Mouse (Mus musculus) small intestine, adult 2 months (tissue): Measurements from ENCODE around the gene Pdpr. TPM values are rescaled to one million over a fixed set of nuclear protein-coding genes. Genes with fewer than 3 reads are reported as not detected.

ENCODE experiments used
- H3K27ac ChIP-seq: fragments of 200-500 bp; 2 replicates; pipeline ENCODE4 v1.5.1; 2012; ENCODE audit warnings: low read depth, low read length, control low read depth, inconsistent platforms; ENCODE audit not compliant: insufficient read depth
- H3K27me3 ChIP-seq: fragments of 200-500 bp; 2 replicates; pipeline ENCODE4 v1.6.1; 2012; ENCODE audit warnings: mild to moderate bottlenecking, moderate library complexity, low read length, inconsistent platforms; ENCODE audit not compliant: control insufficient read depth, insufficient read depth
- H3K36me3 ChIP-seq: fragments of 200-500 bp; 2 replicates; pipeline ENCODE4 v1.6.1; 2012; ENCODE audit warnings: mild to moderate bottlenecking, low read length, control low read depth, inconsistent platforms; ENCODE audit not compliant: control insufficient read depth, insufficient read depth
- H3K4me1 ChIP-seq: fragments of 200-500 bp; 2 replicates; pipeline ENCODE4 v1.6.1; 2012; ENCODE audit warnings: low read length, inconsistent platforms, mixed read lengths; ENCODE audit not compliant: control insufficient read depth, insufficient read depth, insufficient read length
- H3K4me3 ChIP-seq: fragments of 200-500 bp; 2 replicates; pipeline ENCODE4 v1.5.1; 2012; ENCODE audit warnings: low read depth, mild to moderate bottlenecking, control low read depth, inconsistent platforms, low read length, moderate library complexity
- CTCF ChIP-seq: fragments of 200-500 bp; IDR thresholded peaks from 2 replicates; pipeline ENCODE4 v1.5.1; 2012; ENCODE audit warnings: low read depth, mild to moderate bottlenecking, control low read depth, inconsistent platforms, low read length, moderate library complexity, mixed read lengths; ENCODE audit not compliant: insufficient replicate concordance, insufficient read length; ENCODE audit errors: extremely low read depth
- POLR2A ChIP-seq: fragments of 200-500 bp; IDR thresholded peaks from 2 replicates; pipeline ENCODE4 v1.6.1; 2012; ENCODE audit warnings: low read depth, mild to moderate bottlenecking, control low read depth, inconsistent platforms, low read length, moderate library complexity
- WGBS: fragments of 180-500 bp; shearing (Covaris S2); methylation state at CpG from one replicate; pipeline ENCODE4 v1.1.7; 2018; 5-methylcytosine and 5-hydroxymethylcytosine counted together
- polyA plus RNA-seq: library from polyadenylated mRNA; depleted of rRNA; stranded (reverse); fragments of >200 nt; gene quantifications from 2 replicates; pipeline ENCODE4 v1.2.3, GENCODE M21; 2012

Gene Pdpr
- polyA plus RNA-seq, 1 experiment, result 6.7 TPM

GRCm38 (mm10) chr8:111056158-111056663 is 38.2 kb upstream of the Pdpr start, which contains the start of gene Exosc6:
Exosc6 (plus strand) TSS chr8:111056339.
- H3K27ac ChIP-seq, result peak within 1 kb of the TSS; percentile 70
- TF ChIP-seq POLR2A (peak; percentile 59; the same call in 1 of the 2 replicates), CTCF (peak; percentile 87)
- H3K27me3 ChIP-seq, result no peaks in the 10 kb centered on the region
- WGBS, result under 1% methylated on average over 68 of the region's 68 CpGs
- H3K36me3 ChIP-seq, result peaks cover 39% of the 10 kb centered on the region
- peaks cover 12% of the 10 kb centered on the region; the same call in 1 of the 2 replicates for H3K4me1 ChIP-seq
- H3K4me3 ChIP-seq, result peak within 1 kb of the TSS; percentile 97

DNA sequence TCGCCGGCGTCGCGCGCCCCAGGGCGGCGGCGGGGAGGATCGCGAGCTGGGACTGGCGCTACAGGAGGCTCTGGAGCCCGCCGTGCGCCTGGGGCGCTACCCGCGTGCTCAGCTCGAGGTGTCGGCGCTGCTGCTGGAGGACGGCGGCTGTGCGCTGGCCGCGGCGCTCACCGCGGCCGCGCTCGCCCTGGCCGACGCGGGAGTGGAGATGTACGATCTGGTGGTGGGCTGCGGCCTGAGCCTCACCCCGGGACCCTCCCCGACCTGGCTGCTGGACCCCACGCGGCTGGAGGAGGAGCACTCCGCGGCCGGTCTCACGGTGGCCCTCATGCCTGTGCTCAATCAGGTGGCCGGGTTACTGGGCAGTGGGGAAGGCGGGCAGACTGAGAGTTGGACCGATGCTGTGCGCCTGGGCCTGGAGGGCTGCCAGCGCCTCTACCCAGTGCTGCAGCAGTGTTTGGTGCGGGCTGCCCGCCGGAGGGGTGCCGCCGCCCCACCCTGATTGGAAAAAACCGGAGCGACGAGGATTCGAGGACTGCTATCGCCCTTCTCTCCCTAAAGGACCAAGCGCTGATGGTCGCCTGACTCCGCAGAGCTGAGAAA is 37.6 kb upstream of the Pdpr start:
- Histone ChIP-seq H3K27me3 (no peaks in the 10 kb centered on the region), H3K4me1 (peaks cover 16% of the 10 kb centered on the region; the same call in 1 of the 2 replicates), H3K4me3 (peak overlapping the region; percentile 97), H3K36me3 (peaks cover 35% of the 10 kb centered on the region), H3K27ac (peak overlapping the region; percentile 70)
- no peak for TF ChIP-seq POLR2A
- TF ChIP-seq CTCF, result no peak
- WGBS, result under 1% methylated on average over 63 of the region's 63 CpGs

DNA sequence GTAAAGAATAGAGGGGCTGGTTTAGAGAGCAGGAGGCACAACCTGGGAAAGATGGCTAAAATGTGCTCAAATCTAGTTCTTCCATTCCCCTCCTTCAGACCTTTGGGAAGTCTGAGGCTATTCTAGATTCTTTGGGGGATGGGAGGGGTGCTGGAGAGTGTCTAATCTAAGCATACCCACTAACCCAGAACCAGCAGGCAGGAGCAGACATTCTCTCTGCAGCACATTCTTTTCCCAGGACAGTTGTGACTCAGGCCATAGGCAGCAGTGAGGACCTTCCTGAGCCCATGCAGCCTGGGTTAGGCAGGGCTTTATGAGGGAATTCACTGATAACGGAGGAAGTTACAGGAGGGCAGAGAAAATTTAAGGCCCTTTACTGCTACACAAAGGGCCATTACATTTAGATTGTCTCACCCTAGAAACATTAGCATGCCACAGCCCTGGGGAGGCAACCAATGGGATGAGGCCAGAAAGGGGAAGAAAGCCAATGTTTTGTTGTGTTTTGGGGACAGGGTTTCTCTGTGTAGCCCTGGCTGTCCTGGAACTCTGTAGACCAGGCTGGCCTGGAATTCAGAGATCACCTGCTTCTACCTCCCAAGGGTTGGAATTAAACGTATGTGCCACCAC is 35.4 kb upstream of the Pdpr start:
- H3K27me3 ChIP-seq, result no peaks in the 10 kb centered on the region
- no peak for TF ChIP-seq CTCF
- TF ChIP-seq POLR2A, result no peak
- no peak overlapping the region for H3K4me3 ChIP-seq
- peaks cover 17% of the 10 kb centered on the region; the same call in 1 of the 2 replicates for H3K4me1 ChIP-seq
- peaks cover 14% of the 10 kb centered on the region for H3K36me3 ChIP-seq
- no peak overlapping the region for H3K27ac ChIP-seq
- 27% methylated on average over 2 of the region's 2 CpGs for WGBS

DNA sequence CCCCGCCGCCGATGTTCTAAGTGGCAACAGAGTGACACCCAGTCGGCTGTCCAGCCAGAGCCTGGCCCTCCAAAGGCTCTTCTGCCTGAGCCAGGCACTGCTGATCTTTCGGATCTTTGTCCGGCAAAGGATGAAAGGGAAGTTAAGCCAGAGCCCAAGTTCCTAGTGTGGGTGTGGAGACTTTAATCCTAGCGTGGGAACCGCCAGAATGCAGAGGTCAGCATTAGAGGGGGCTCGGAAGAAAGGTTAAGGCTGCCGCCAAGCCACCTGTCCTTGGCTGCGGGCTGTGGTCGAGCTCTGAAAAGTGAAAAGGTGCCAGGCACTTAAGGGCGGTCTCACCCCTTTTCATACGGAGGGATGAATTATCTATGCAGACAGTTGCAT is 32.8 kb upstream of the Pdpr start:
- WGBS, result 2% methylated on average over 14 of the region's 14 CpGs
- H3K4me1 ChIP-seq, result peaks cover 17% of the 10 kb centered on the region; the same call in 1 of the 2 replicates
- TF ChIP-seq POLR2A (no peak), CTCF (no peak)
- peak overlapping the region; percentile 76 for H3K4me3 ChIP-seq
- H3K27me3 ChIP-seq, result no peaks in the 10 kb centered on the region
- H3K36me3 ChIP-seq, result no peaks in the 10 kb centered on the region
- no peak overlapping the region for H3K27ac ChIP-seq

DNA sequence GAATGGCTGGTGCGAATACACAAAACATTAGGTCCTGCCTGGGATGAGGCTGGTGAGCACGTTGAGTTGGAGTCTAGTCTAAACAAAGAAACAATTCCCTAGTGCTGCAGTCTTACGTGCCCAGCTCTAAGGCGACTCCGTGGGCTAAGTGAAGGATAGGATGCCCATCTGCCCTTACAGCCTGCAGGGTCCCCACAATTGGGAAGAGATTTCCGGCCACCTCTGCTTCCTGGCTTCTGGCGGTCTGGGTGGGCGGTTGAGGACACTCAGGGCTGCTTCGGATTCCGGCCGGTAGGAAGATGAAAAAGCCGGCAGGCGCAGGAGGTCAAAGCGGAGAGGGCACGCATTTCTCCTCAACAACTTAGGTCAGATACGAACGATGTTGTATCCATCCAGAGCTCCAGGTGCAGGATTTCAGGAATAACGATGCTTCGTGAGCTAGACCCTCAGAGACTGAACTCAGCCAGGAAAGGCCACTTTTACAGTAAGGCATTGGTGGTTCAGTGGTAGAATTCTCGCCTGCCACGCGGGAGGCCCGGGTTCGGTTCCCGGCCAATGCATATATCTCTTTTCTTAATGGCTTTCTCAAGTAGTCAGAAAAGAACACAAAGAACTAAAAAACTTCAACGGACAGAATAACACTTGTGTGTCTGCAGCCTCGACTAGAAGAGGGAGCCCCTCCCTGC is 32.2 kb upstream of the Pdpr start:
- Histone ChIP-seq H3K4me3 (peak overlapping the region; percentile 76), H3K27ac (no peak overlapping the region), H3K27me3 (no peaks in the 10 kb centered on the region), H3K4me1 (peaks cover 12% of the 10 kb centered on the region; the same call in 1 of the 2 replicates), H3K36me3 (no peaks in the 10 kb centered on the region)
- under 1% methylated on average over 27 of the region's 27 CpGs for WGBS
- no peak for TF ChIP-seq CTCF
- 0 out of 2 replicates have a peak, but pooled peaks have one; percentile 14 for TF ChIP-seq POLR2A

GRCm38 (mm10) chr8:111062893-111063292 is 31.5 kb upstream of the Pdpr start:
- H3K4me1 ChIP-seq, result peaks cover 12% of the 10 kb centered on the region; the same call in 1 of the 2 replicates
- no peaks in the 10 kb centered on the region for H3K36me3 ChIP-seq
- H3K4me3 ChIP-seq, result no peak overlapping the region
- TF ChIP-seq POLR2A (no peak), CTCF (no peak)
- no peaks in the 10 kb centered on the region for H3K27me3 ChIP-seq
- no peak overlapping the region for H3K27ac ChIP-seq
- WGBS, result 70% methylated on average over 2 of the region's 2 CpGs

- no peaks in the 10 kb centered on the region for H3K27me3 ChIP-seq
- no peaks in the 10 kb centered on the region for H3K36me3 ChIP-seq
- 60% methylated on average over 4 of the region's 4 CpGs for WGBS
- peaks cover 4% of the 10 kb centered on the region; the same call in 1 of the 2 replicates for H3K4me1 ChIP-seq
- TF ChIP-seq POLR2A, result no peak
- no peak for TF ChIP-seq CTCF
- H3K27ac ChIP-seq, result no peak overlapping the region
- H3K4me3 ChIP-seq, result no peak overlapping the region
These were observed 28.1 kb upstream of the Pdpr start for GRCm38 (mm10) chr8:111066308-111066707.
